Mouse (Mus musculus) forebrain, postnatal 0 days (tissue): ENCODE results near the gene Gucy1b1. TPM values are rescaled to one million over a fixed set of nuclear protein-coding genes. Genes with fewer than 3 reads are reported as not detected.
A peak's percentile ranks its signal among the peaks of the same experiment; 100 is the strongest.

Experiments
- ATAC-seq: fragments of 200-750 bp; cut with Nextera tagmentation; 2 replicates; pipeline ENCODE4 v1.8.0; 2017; ENCODE audit warnings: mild to moderate bottlenecking, moderate library complexity
- DNase-seq: peaks from one replicate; pipeline ENCODE4 v3.0.0-alpha.2; 2015
- H3K27ac ChIP-seq: fragments of 300-500 bp; sonication (generic); 2 replicates; pipeline ENCODE4 v1.5.1; 2014; ENCODE audit warnings: low read depth, mild to moderate bottlenecking, antibody characterized with exemption, low read length, moderate library complexity, mixed read lengths
- H3K27me3 ChIP-seq: fragments of 300-500 bp; sonication (generic); 2 replicates; pipeline ENCODE4 v1.6.1; 2014; ENCODE audit warnings: mild to moderate bottlenecking, low read length, mixed read lengths; ENCODE audit not compliant: insufficient read depth
- H3K36me3 ChIP-seq: fragments of 300-500 bp; sonication (generic); 2 replicates; pipeline ENCODE4 v1.6.1; 2014; ENCODE audit warnings: mild to moderate bottlenecking, moderate library complexity; ENCODE audit not compliant: insufficient read depth
- H3K4me1 ChIP-seq: fragments of 300-500 bp; sonication (generic); 2 replicates; pipeline ENCODE4 v1.6.1; 2014; ENCODE audit warnings: antibody characterized with exemption; ENCODE audit not compliant: insufficient read depth
- H3K4me2 ChIP-seq: fragments of 300-500 bp; sonication (generic); 2 replicates; pipeline ENCODE4 v1.6.1; 2014; ENCODE audit warnings: low read depth, mild to moderate bottlenecking, moderate library complexity
- H3K4me3 ChIP-seq: fragments of 300-500 bp; sonication (generic); 2 replicates; pipeline ENCODE4 v1.5.1; 2014; ENCODE audit warnings: low read depth, low read length, mixed read lengths
- H3K9ac ChIP-seq: fragments of 300-500 bp; sonication (generic); 2 replicates; pipeline ENCODE4 v1.6.1; 2014; ENCODE audit warnings: mild to moderate bottlenecking
- H3K9me3 ChIP-seq: fragments of 300-500 bp; sonication (generic); 2 replicates; pipeline ENCODE4 v1.6.1; 2016; ENCODE audit warnings: low read length
- CTCF ChIP-seq: sonication (generic); IDR thresholded peaks from 2 replicates; pipeline ENCODE4 v1.5.1; 2016; ENCODE audit warnings: antibody characterized with exemption, control low read depth, low read depth
- WGBS: fragments of 180-500 bp; shearing (Covaris S2); extraction: QIAGEN DNeasy Blood & Tissue Kit; methylation state at CpG from one replicate; pipeline ENCODE4 v1.1.7; 2014; 5-methylcytosine and 5-hydroxymethylcytosine counted together
- polyA plus RNA-seq: library from polyadenylated mRNA; unstranded; fragments of >200 nt; fragmentation: Nextera tagmentation; extraction: Ambion mirVana; gene quantifications from 2 replicates; pipeline ENCODE4 v1.2.1, GENCODE M21; 2015
- total RNA-seq: library from RNA; depleted of rRNA; stranded (reverse); fragments of >200 nt; gene quantifications from 2 replicates; pipeline ENCODE4 v1.2.3, GENCODE M21; 2014

The Gucy1b1 gene
- total and polyA plus RNA-seq, 2 experiments from 2014 or later: 67.1 to 84.0 TPM

- Histone ChIP-seq H3K27ac (no peak overlapping the region), H3K9ac (no peak overlapping the region), H3K4me1 (no peaks in the 10 kb centered on the region), H3K27me3 (no peaks in the 10 kb centered on the region), H3K9me3 (no peaks in the 10 kb centered on the region), H3K4me3 (no peak overlapping the region), H3K4me2 (no peak overlapping the region), H3K36me3 (peaks cover 15% of the 10 kb centered on the region)
- ATAC-seq: no peak
- WGBS: 83% methylated on average over 2 of the region's 2 CpGs
- TF ChIP-seq CTCF: no peak
- no peak for DNase-seq
Measured at GRCm38 (mm10) chr3:82096801-82097200, 22.3 kb upstream of the Gucy1b1 start.

DNA sequence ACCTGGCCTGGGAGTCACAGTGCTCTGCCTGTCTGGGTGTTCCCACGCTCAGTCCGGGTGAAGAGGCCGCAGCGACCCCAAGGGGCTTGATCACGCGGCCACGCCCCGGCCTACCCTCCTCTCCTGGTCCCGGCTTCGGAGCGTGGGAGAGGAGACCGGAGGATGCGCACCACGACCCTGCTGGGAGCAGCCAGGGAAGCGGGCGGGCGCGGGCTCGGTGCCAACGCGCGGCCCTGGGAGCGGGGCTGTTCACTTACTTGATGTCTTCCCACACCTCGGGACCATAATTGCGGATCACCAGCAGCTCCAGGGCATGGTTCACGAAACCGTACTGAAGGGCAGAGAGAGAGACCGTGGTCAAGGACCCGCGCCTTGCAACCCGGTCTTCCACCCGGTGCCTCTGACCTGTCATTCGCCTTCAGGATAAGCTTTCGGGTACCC, 728 bp downstream of the Gucy1b1 start:
- Histone ChIP-seq H3K4me2 (peak overlapping the region; percentile 95), H3K9me3 (no peaks in the 10 kb centered on the region), H3K4me3 (peak overlapping the region; percentile 76), H3K27me3 (no peaks in the 10 kb centered on the region), H3K27ac (peak overlapping the region; percentile 90), H3K9ac (peak overlapping the region; percentile 77), H3K4me1 (peaks cover 3% of the 10 kb centered on the region; the same call in 1 of the 2 replicates), H3K36me3 (no peaks in the 10 kb centered on the region)
- TF ChIP-seq CTCF: peak; percentile 14; the same call in 1 of the 2 replicates
- ATAC-seq (peak; percentile 59), DNase-seq (peak; percentile 76)
- under 1% methylated on average over 34 of the region's 34 CpGs for WGBS

DNA sequence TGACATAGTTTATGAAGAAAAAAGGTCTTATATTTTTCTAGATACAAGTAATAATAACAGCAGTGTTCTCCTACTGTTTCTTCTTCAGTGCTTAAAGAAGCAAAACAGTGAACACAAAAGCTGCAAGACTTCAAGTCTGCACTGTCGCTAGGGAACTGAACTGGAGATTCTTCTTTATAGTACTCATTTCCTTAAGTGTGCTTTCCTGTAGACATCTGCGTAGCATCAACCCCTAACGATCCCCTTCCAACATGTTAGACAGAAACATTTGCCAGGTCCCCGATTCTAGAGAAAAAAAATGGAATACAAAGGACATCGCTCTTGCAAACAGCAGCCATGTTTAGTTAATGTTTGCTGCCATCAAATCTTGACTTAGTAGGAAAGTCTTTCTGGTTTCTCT, 6.7 kb downstream of the Gucy1b1 start:
- H3K36me3 ChIP-seq: no peaks in the 10 kb centered on the region
- no peak overlapping the region for H3K4me3 ChIP-seq
- ATAC-seq (no peak), DNase-seq (no peak)
- H3K9me3 ChIP-seq: no peaks in the 10 kb centered on the region
- no peak overlapping the region for H3K9ac ChIP-seq
- no peak overlapping the region for H3K27ac ChIP-seq
- peaks cover 6% of the 10 kb centered on the region for H3K4me1 ChIP-seq
- no peak overlapping the region for H3K4me2 ChIP-seq
- 63% methylated on average over 5 of the region's 5 CpGs for WGBS
- no peaks in the 10 kb centered on the region for H3K27me3 ChIP-seq
- TF ChIP-seq CTCF: no peak

DNA sequence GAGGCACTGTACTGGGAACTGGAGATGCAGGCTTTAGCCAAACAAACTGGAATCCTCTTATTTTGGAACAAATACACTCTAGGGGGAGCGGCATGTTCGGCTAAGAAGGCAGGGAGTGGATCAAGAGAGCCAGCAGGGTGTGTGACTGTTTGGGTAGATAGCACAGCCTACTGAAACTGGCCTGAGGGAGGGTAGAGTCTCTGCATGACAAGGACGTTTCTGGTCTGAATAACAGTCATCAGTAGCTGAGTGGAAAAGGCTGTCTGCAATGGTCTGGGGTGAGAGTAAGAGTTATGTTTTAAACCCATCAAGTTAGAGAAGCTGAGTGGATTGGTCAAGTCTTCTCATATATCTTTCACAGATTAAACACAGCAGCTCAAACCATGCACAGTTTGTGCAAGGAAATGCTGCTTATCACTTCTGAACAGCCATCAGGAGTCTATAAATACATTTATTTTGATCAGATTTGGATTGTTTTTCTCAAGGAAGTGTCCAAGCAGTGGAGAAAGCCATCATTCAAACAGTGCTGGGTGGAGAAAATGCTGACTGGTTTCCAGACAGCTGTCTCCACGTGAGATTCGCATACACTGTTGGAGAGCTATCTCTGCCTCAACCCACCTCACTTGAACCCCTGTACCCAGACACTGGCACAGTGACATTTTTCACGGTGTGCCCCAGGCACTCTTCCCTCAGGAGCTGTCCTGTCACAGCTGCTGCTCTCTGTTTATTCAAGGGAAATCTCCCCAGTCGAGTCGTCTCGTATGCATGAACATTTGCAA, 12.9 kb downstream of the Gucy1b1 start:
- H3K4me3 ChIP-seq: no peak overlapping the region
- 0 out of 2 replicates have a peak, but pooled peaks have one; percentile 16 for ATAC-seq
- WGBS: 45% methylated on average over 9 of the region's 9 CpGs

GRCm38 (mm10) chr3:82057201-82057600, 17.3 kb downstream of the Gucy1b1 start:
- no peak overlapping the region for H3K4me3 ChIP-seq
- H3K27ac ChIP-seq: no peak overlapping the region
- no peaks in the 10 kb centered on the region; the same call in none of the 2 replicates for H3K36me3 ChIP-seq
- no peaks in the 10 kb centered on the region for H3K4me1 ChIP-seq
- TF ChIP-seq CTCF: no peak
- DNase-seq (no peak), ATAC-seq (no peak; the same call in 1 of the 2 replicates)
- no peak overlapping the region for H3K4me2 ChIP-seq
- no peaks in the 10 kb centered on the region for H3K9me3 ChIP-seq
- WGBS: 48% methylated on average over 5 of the region's 5 CpGs
- no peak overlapping the region for H3K9ac ChIP-seq
- no peaks in the 10 kb centered on the region for H3K27me3 ChIP-seq

More for the DNA sequence above, 12.9 kb downstream of the Gucy1b1 start:
- H3K36me3 ChIP-seq: no peaks in the 10 kb centered on the region; the same call in none of the 2 replicates
- no peak overlapping the region for H3K4me2 ChIP-seq
- no peak for DNase-seq
- H3K9ac ChIP-seq: no peak overlapping the region
- no peaks in the 10 kb centered on the region for H3K27me3 ChIP-seq
- H3K9me3 ChIP-seq: no peaks in the 10 kb centered on the region
- no peaks in the 10 kb centered on the region for H3K4me1 ChIP-seq
- TF ChIP-seq CTCF: no peak
- 0 out of 2 replicates have a peak overlapping the region, but pooled peaks have one; percentile 15 for H3K27ac ChIP-seq

GRCm38 (mm10) chr3:82054283-82054974, 20.1 kb downstream of the Gucy1b1 start:
- no peak for TF ChIP-seq CTCF
- Histone ChIP-seq H3K4me1 (no peaks in the 10 kb centered on the region), H3K27me3 (no peaks in the 10 kb centered on the region), H3K4me2 (no peak overlapping the region), H3K9ac (no peak overlapping the region), H3K4me3 (no peak overlapping the region), H3K36me3 (no peaks in the 10 kb centered on the region; the same call in none of the 2 replicates), H3K9me3 (no peaks in the 10 kb centered on the region), H3K27ac (no peak overlapping the region)
- ATAC-seq (no peak), DNase-seq (no peak)
- 73% methylated on average over 5 of the region's 5 CpGs for WGBS
